Mouse (Mus musculus) kidney, embryonic 14.5 days (tissue): ENCODE data around the gene Abi3bp. TPM values are rescaled to one million over a fixed set of nuclear protein-coding genes. Genes with fewer than 3 reads are reported as not detected.

Experiments used
- ATAC-seq: fragments of 200-750 bp; cut with Nextera tagmentation; 2 replicates; pipeline ENCODE4 v1.8.0; 2017; ENCODE audit warnings: moderate number of reproducible peaks, mild to moderate bottlenecking, moderate TSS enrichment, moderate library complexity; ENCODE audit not compliant: low FRiP score, low TSS enrichment
- H3K27ac ChIP-seq: fragments of 300-500 bp; sonication (generic); 2 replicates; pipeline ENCODE4 v1.5.1; 2014; ENCODE audit warnings: low read depth, mild to moderate bottlenecking, low read length, moderate library complexity, mixed read lengths
- H3K27me3 ChIP-seq: fragments of 300-500 bp; sonication (generic); 2 replicates; pipeline ENCODE4 v1.6.1; 2014; ENCODE audit warnings: mild to moderate bottlenecking, low read length; ENCODE audit not compliant: control insufficient read depth, insufficient read depth
- H3K36me3 ChIP-seq: fragments of 300-500 bp; sonication (generic); 2 replicates; pipeline ENCODE4 v1.6.1; 2014; ENCODE audit warnings: low read length, mixed read lengths; ENCODE audit not compliant: control insufficient read depth, insufficient read depth
- H3K4me1 ChIP-seq: fragments of 300-500 bp; sonication (generic); 2 replicates; pipeline ENCODE4 v1.6.1; 2014; ENCODE audit warnings: low read length, mixed read lengths; ENCODE audit not compliant: control insufficient read depth, insufficient read depth
- H3K4me2 ChIP-seq: fragments of 300-500 bp; sonication (generic); replicated peaks from 2 replicates; pipeline ENCODE4 v1.6.1; 2014; ENCODE audit warnings: low read depth, mild to moderate bottlenecking, low read length
- H3K4me3 ChIP-seq: fragments of 300-500 bp; sonication (generic); 2 replicates; pipeline ENCODE4 v1.5.1; 2014; ENCODE audit warnings: mild to moderate bottlenecking, low read length
- H3K9ac ChIP-seq: fragments of 300-500 bp; sonication (generic); 2 replicates; pipeline ENCODE4 v1.6.1; 2014; ENCODE audit warnings: low read depth, mild to moderate bottlenecking, low read length, moderate library complexity
- H3K9me3 ChIP-seq: fragments of 300-500 bp; sonication (generic); 2 replicates; pipeline ENCODE4 v1.6.1; 2016; ENCODE audit warnings: low read length; ENCODE audit not compliant: control insufficient read depth
- WGBS: fragments of 180-500 bp; shearing (Covaris S2); extraction: QIAGEN DNeasy Blood & Tissue Kit; methylation state at CpG from one replicate; pipeline ENCODE4 v1.1.7; 2014; 5-methylcytosine and 5-hydroxymethylcytosine counted together
- polyA plus RNA-seq: library from polyadenylated mRNA; unstranded; fragments of >200 nt; fragmentation: Nextera tagmentation; extraction: Ambion mirVana; gene quantifications from 2 replicates; pipeline ENCODE4 v1.2.1, GENCODE M21; 2014

The Abi3bp gene
- polyA plus RNA-seq, 1 experiment from 2014 or later: 2.5 TPM

- Histone ChIP-seq H3K4me1 (no peaks in the 10 kb centered on the region), H3K4me3 (no peak overlapping the region), H3K27ac (no peak overlapping the region), H3K4me2 (no peak overlapping the region), H3K27me3 (no peaks in the 10 kb centered on the region), H3K36me3 (no peaks in the 10 kb centered on the region), H3K9ac (no peak overlapping the region), H3K9me3 (no peaks in the 10 kb centered on the region)
- no peak for ATAC-seq
- WGBS: 60% methylated on average over 4 of the region's 4 CpGs
Measured at GRCm38 (mm10) chr16:56722357-56722756, 244.7 kb downstream of the Abi3bp start.

GRCm38 (mm10) chr16:56724927-56725326 is 247.2 kb downstream of the Abi3bp start:
- H3K4me1 ChIP-seq: no peaks in the 10 kb centered on the region
- H3K27me3 ChIP-seq: no peaks in the 10 kb centered on the region
- H3K27ac ChIP-seq: no peak overlapping the region
- no peak overlapping the region for H3K4me2 ChIP-seq
- H3K9me3 ChIP-seq: no peaks in the 10 kb centered on the region
- no peak for ATAC-seq
- no peak overlapping the region for H3K4me3 ChIP-seq
- 79% methylated on average over 10 of the region's 10 CpGs for WGBS
- H3K9ac ChIP-seq: no peak overlapping the region
- H3K36me3 ChIP-seq: no peaks in the 10 kb centered on the region

- ATAC-seq: no peak
- H3K27ac ChIP-seq: no peak overlapping the region
- no peaks in the 10 kb centered on the region for H3K27me3 ChIP-seq
- H3K4me2 ChIP-seq: no peak overlapping the region
- no peak overlapping the region for H3K9ac ChIP-seq
- H3K4me3 ChIP-seq: no peak overlapping the region
- H3K9me3 ChIP-seq: no peaks in the 10 kb centered on the region
- 32% methylated on average over 1 of the region's 1 CpGs for WGBS
- H3K36me3 ChIP-seq: no peaks in the 10 kb centered on the region
- no peaks in the 10 kb centered on the region for H3K4me1 ChIP-seq
Measured at GRCm38 (mm10) chr16:56729060-56729459, 251.4 kb downstream of the Abi3bp start.

Other genes with a start within 250 kb of the Abi3bp start
- gene Tfg, start 239.6 kb downstream of the Abi3bp start, polyA plus RNA-seq: 160 and 166 TPM in 2 replicates